In genomic region chr15:101983315-101983948, GRCm38 (mm10) we compare ENCODE assay signal across 9 mouse cellular contexts. TPM values are rescaled to one million over a fixed set of nuclear protein-coding genes. Genes with fewer than 3 reads are reported as not detected.
A peak's percentile ranks its signal among the peaks of the same experiment; 100 is the strongest.
DNase-seq lines count a peak whose midpoint lies in the region; ATAC-seq lines count a peak whose summit lies in the region.
"Had no signal": no experiment of that assay in that cellular context is flagged by ENCODE, and none has a peak within 500 bp of the region (broad histone marks: within the 10 kb centered on the region; RNA-seq: fewer than 3 reads in every experiment).

No protein-coding gene starts in this region.

- no peak for ATAC-seq in heart, embryonic 13.5 days (ENCODE audit: extremely low read depth, insufficient number of reproducible peaks, low FRiP score, low TSS enrichment)
- no peak for ATAC-seq in hindbrain, embryonic 14.5 days (ENCODE audit: low FRiP score)
- no peak for ATAC-seq in midbrain, embryonic 14.5 days (ENCODE audit: low FRiP score, low TSS enrichment)

- H3K27me3 ChIP-seq in heart, embryonic 13.5 days (replicated peaks), result no peaks in the 10 kb centered on the region
- H3K27me3 ChIP-seq in hindbrain, embryonic 14.5 days (ENCODE audit: control insufficient read depth, insufficient read depth, low read length), result no peaks in the 10 kb centered on the region
- H3K27me3 ChIP-seq in midbrain, embryonic 14.5 days (ENCODE audit: control insufficient read depth, insufficient read depth, low read length), result no peaks in the 10 kb centered on the region

- 71% methylated on average over 13 of the region's 13 CpGs for WGBS in heart, embryonic 13.5 days
- 82% methylated on average over 13 of the region's 13 CpGs for WGBS in hindbrain, embryonic 14.5 days
- 82% methylated on average over 13 of the region's 13 CpGs for whole genome bisulfite sequencing in midbrain, embryonic 14.5 days

- DNase-seq in heart, postnatal 14 days, result no peak
- peak; percentile 70 for DNase-seq in R1 (ENCODE audit: low read depth, low spot score)
- no peak for DNase-seq in hindbrain, embryonic 14.5 days (ENCODE audit: low spot score)
- DNase-seq in midbrain, embryonic 14.5 days, result no peak
- DNase-seq in frontal cortex, postnatal 36 days (ENCODE audit: low spot score in 2 of 2), result no peak
- DNase-seq in thymus, adult 18-20 months, result no peak
- no peak for DNase-seq in kidney, adult 18-20 months

- peak overlapping the region; percentile 64; the same call in 1 of the 2 replicates for H3K4me2 ChIP-seq in heart, embryonic 13.5 days
- peak overlapping the region; percentile 46 for H3K4me2 ChIP-seq in hindbrain, embryonic 14.5 days (replicated peaks)
- H3K4me2 ChIP-seq in midbrain, embryonic 14.5 days (ENCODE audit: low read length), result peak overlapping the region; percentile 57

- H3K4me3 ChIP-seq in heart, embryonic 13.5 days, result no peak overlapping the region
- H3K4me3 ChIP-seq in hindbrain, embryonic 14.5 days (replicated peaks; ENCODE audit: low read length), result peak overlapping the region; percentile 16; the same call in 1 of the 2 replicates
- H3K4me3 ChIP-seq in midbrain, embryonic 14.5 days (replicated peaks; ENCODE audit: low read depth, low read length), result no peak overlapping the region

- H3K27ac ChIP-seq in heart, embryonic 13.5 days (replicated peaks), result 0 out of 2 replicates have a peak overlapping the region, but pooled peaks have one; percentile 58
- peak overlapping the region; percentile 81 for H3K27ac ChIP-seq in hindbrain, embryonic 14.5 days
- H3K27ac ChIP-seq in midbrain, embryonic 14.5 days (replicated peaks; ENCODE audit: low read depth, low read length), result peak overlapping the region; percentile 84

- H3K9ac ChIP-seq in heart, embryonic 13.5 days, result no peak overlapping the region
- peak overlapping the region; percentile 39; the same call in 1 of the 2 replicates for H3K9ac ChIP-seq in hindbrain, embryonic 14.5 days
- H3K9ac ChIP-seq in midbrain, embryonic 14.5 days (replicated peaks; ENCODE audit: low read length), result peak overlapping the region; percentile 29; the same call in 1 of the 2 replicates

- intact Hi-C loops in heart, postnatal 14 days (cut with DNase I), result no loop called here

- H3K36me3 ChIP-seq in heart, embryonic 13.5 days, result no peaks in the 10 kb centered on the region
- H3K36me3 ChIP-seq in hindbrain, embryonic 14.5 days (replicated peaks; ENCODE audit: control insufficient read depth, insufficient read depth), result no peaks in the 10 kb centered on the region
- no peaks in the 10 kb centered on the region for H3K36me3 ChIP-seq in midbrain, embryonic 14.5 days (ENCODE audit: control insufficient read depth, insufficient read depth, low read length)

- H3K9me3 ChIP-seq in heart, embryonic 13.5 days, result no peaks in the 10 kb centered on the region
- H3K9me3 ChIP-seq in hindbrain, embryonic 14.5 days (ENCODE audit: control insufficient read depth, low read length), result no peaks in the 10 kb centered on the region
- no peaks in the 10 kb centered on the region for H3K9me3 ChIP-seq in midbrain, embryonic 14.5 days (ENCODE audit: control insufficient read depth, low read length)

- H3K4me1 ChIP-seq in heart, embryonic 13.5 days, result peaks cover 5% of the 10 kb centered on the region; the same call in 1 of the 2 replicates
- H3K4me1 ChIP-seq in hindbrain, embryonic 14.5 days (replicated peaks; ENCODE audit: control insufficient read depth, insufficient read depth, low read length), result no peaks in the 10 kb centered on the region
- no peaks in the 10 kb centered on the region for H3K4me1 ChIP-seq in midbrain, embryonic 14.5 days (ENCODE audit: control insufficient read depth, insufficient read depth, low read length)

RNA-seq across cellular contexts. Expression of gene Krt8, which starts 20.9 kb away (rescaled TPM):
- polyA plus RNA-seq in heart, embryonic 13.5 days (2015; fragmentation: Nextera tagmentation; extraction: Ambion mirVana), result 21.7 and 24.9 TPM in 2 replicates
- total RNA-seq in heart, postnatal 14 days (2021), result 1 to 10 TPM; 4.2 to 7.0 TPM
- polyA plus RNA-seq in hindbrain, embryonic 14.5 days (2014; fragmentation: Nextera tagmentation; extraction: Ambion mirVana), result 4.1 and 6.8 TPM in 2 replicates
- polyA plus RNA-seq in midbrain, embryonic 14.5 days (2014; fragmentation: Nextera tagmentation; extraction: Ambion mirVana), result 0.15 and 0.59 TPM in 2 replicates

RNA-seq across cellular contexts. Expression of gene Krt78, which starts 29.3 kb away (rescaled TPM):
- not detected in 2 replicates for polyA plus RNA-seq in heart, embryonic 13.5 days (2015; fragmentation: Nextera tagmentation; extraction: Ambion mirVana)
- not detected for total RNA-seq in heart, postnatal 14 days (2021)
- 0.07 TPM in 1 of 2 replicates, not detected in the other for polyA plus RNA-seq in hindbrain, embryonic 14.5 days (2014; fragmentation: Nextera tagmentation; extraction: Ambion mirVana)
- not detected in 2 replicates for polyA plus RNA-seq in midbrain, embryonic 14.5 days (2014; fragmentation: Nextera tagmentation; extraction: Ambion mirVana)
- total RNA-seq: layer of hippocampus, postnatal 25 days had no signal

RNA-seq across cellular contexts. Expression of gene Krt79, which starts 43.3 kb away (rescaled TPM):
- polyA plus RNA-seq in heart, embryonic 13.5 days (2015; fragmentation: Nextera tagmentation; extraction: Ambion mirVana), result 0.45 and 0.56 TPM in 2 replicates
- under 1 TPM; 0.26 to 0.34 TPM for total RNA-seq in heart, postnatal 14 days (2021)
- 0.29 TPM in 1 of 2 replicates, not detected in the other for polyA plus RNA-seq in hindbrain, embryonic 14.5 days (2014; fragmentation: Nextera tagmentation; extraction: Ambion mirVana)
- polyA plus RNA-seq in midbrain, embryonic 14.5 days (2014; fragmentation: Nextera tagmentation; extraction: Ambion mirVana), result 0.45 and 0.69 TPM in 2 replicates

RNA-seq across cellular contexts. Expression of gene Krt18, which starts 44.5 kb away (rescaled TPM):
- polyA plus RNA-seq in heart, embryonic 13.5 days (2015; fragmentation: Nextera tagmentation; extraction: Ambion mirVana), result 34.6 and 36.0 TPM in 2 replicates
- 10 to 100 TPM in 1 of 2 experiments, 1 to 10 TPM in 1; 4.9 to 10.4 TPM for total RNA-seq in heart, postnatal 14 days (2021)
- 8.6 and 15.7 TPM in 2 replicates for polyA plus RNA-seq in hindbrain, embryonic 14.5 days (2014; fragmentation: Nextera tagmentation; extraction: Ambion mirVana)
- polyA plus RNA-seq in midbrain, embryonic 14.5 days (2014; fragmentation: Nextera tagmentation; extraction: Ambion mirVana), result 0.35 and 1.3 TPM in 2 replicates

RNA-seq across cellular contexts. Expression of gene Krt4, which starts 58.9 kb away (rescaled TPM):
- 0.06 and 0.07 TPM in 2 replicates for polyA plus RNA-seq in heart, embryonic 13.5 days (2015; fragmentation: Nextera tagmentation; extraction: Ambion mirVana)
- not detected for total RNA-seq in heart, postnatal 14 days (2021)
- polyA plus RNA-seq in hindbrain, embryonic 14.5 days (2014; fragmentation: Nextera tagmentation; extraction: Ambion mirVana), result not detected in 2 replicates
- polyA plus RNA-seq in midbrain, embryonic 14.5 days (2014; fragmentation: Nextera tagmentation; extraction: Ambion mirVana), result not detected in 2 replicates
- total RNA-seq: layer of hippocampus, postnatal 25 days had no signal
